19 mouse cellular contexts compared by ENCODE assay signal in the genomic region with DNA sequence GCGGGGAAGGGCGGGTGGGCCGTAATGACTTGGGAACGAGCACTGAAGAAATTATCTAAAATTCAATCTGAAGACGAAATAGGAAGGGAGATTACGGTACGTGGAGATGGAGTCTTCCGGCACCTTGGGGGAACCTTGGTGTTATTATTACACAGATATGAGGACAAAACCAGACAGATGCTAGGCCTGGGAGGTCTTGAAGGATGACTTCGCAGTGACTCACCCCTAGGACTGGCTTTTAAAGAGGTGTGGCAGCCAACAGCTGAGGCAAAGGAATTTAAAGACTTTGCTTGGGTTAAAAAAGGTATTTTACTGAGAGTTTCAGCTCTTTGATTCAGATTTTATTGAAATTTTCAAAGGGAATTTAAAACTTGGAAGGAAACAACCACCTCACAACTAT.
DNase-seq lines count a peak whose midpoint lies in the region; ATAC-seq and TF ChIP-seq lines count a peak whose summit lies in the region.
"Had no signal": no experiment of that assay in that cellular context is flagged by ENCODE, and none has a peak within 500 bp of the region (broad histone marks: within the 10 kb centered on the region; RNA-seq: fewer than 3 reads in every experiment).

No protein-coding gene starts in this region.

- no peaks in the 10 kb centered on the region for H3K27me3 ChIP-seq in Patski
- H3K27me3 ChIP-seq in limb, embryonic 14.5 days (ENCODE audit: control insufficient read depth, insufficient read depth, low read length), result no peaks in the 10 kb centered on the region
- no peaks in the 10 kb centered on the region for H3K27me3 ChIP-seq in forebrain, embryonic 11.5 days (ENCODE audit: control insufficient read depth, insufficient read depth, low read length)
- H3K27me3 ChIP-seq: embryonic facial prominence, embryonic 13.5 days; forebrain, embryonic 15.5 days; heart, embryonic 12.5 days; hindbrain, embryonic 15.5 days had no signal

- TF ChIP-seq POLR2A in limb, embryonic 14.5 days (IDR thresholded peaks at IDR 0.05; ENCODE audit: borderline replicate concordance, extremely low read depth, insufficient read depth, insufficient read length), result no peak

- CTCF ChIA-PET in Patski (lab: Charles Lee), result no interaction called here

- H3K4me2 ChIP-seq in limb, embryonic 14.5 days (replicated peaks; ENCODE audit: low read depth, low read length, severe bottlenecking), result no peak overlapping the region
- H3K4me2 ChIP-seq in forebrain, embryonic 11.5 days (ENCODE audit: low read depth, low read length, severe bottlenecking), result no peak overlapping the region
- H3K4me2 ChIP-seq: embryonic facial prominence, embryonic 13.5 days; forebrain, embryonic 15.5 days; heart, embryonic 12.5 days; hindbrain, embryonic 15.5 days had no signal

- no peak overlapping the region for H3K9ac ChIP-seq in limb, embryonic 14.5 days (ENCODE audit: low read depth, low read length, severe bottlenecking)
- H3K9ac ChIP-seq in forebrain, embryonic 11.5 days (ENCODE audit: low read length), result no peak overlapping the region
- H3K9ac ChIP-seq: embryonic facial prominence, embryonic 13.5 days; forebrain, embryonic 15.5 days; heart, embryonic 12.5 days; hindbrain, embryonic 15.5 days had no signal

- in situ Hi-C loops in Patski (cut with MboI; ENCODE audit: low pct_unique_long_range_greater_than_20kb), result no loop called here

- no peak overlapping the region for H3K4me3 ChIP-seq in limb, embryonic 14.5 days (replicated peaks; ENCODE audit: low read length)
- no peak overlapping the region for H3K4me3 ChIP-seq in forebrain, embryonic 11.5 days (ENCODE audit: low read depth, low read length)
- H3K4me3 ChIP-seq: embryonic facial prominence, embryonic 13.5 days; forebrain, embryonic 10.5 days; forebrain, embryonic 15.5 days; heart, embryonic 12.5 days; hindbrain, embryonic 10.5 days; hindbrain, embryonic 15.5 days had no signal

- 73% methylated on average over 9 of the region's 9 CpGs for WGBS in limb, embryonic 14.5 days
- WGBS in forebrain, embryonic 11.5 days, result 92% methylated on average over 9 of the region's 9 CpGs

- peaks cover 10% of the 10 kb centered on the region; the same call in 1 of the 2 replicates for H3K4me1 ChIP-seq in limb, embryonic 14.5 days (ENCODE audit: control insufficient read depth, insufficient read depth, low read length)
- H3K4me1 ChIP-seq in forebrain, embryonic 11.5 days (replicated peaks; ENCODE audit: control insufficient read depth, insufficient read depth, low read length), result no peaks in the 10 kb centered on the region
- H3K4me1 ChIP-seq: forebrain, embryonic 15.5 days; hindbrain, embryonic 15.5 days had no signal

- POLR2A ChIA-PET in Patski (lab: Charles Lee), result no interaction called here

- H3K27ac ChIP-seq in limb, embryonic 14.5 days (replicated peaks; ENCODE audit: low read depth, low read length), result no peak overlapping the region
- H3K27ac ChIP-seq in forebrain, embryonic 11.5 days (ENCODE audit: low read depth, low read length), result no peak overlapping the region
- H3K27ac ChIP-seq: embryonic facial prominence, embryonic 13.5 days; forebrain, embryonic 10.5 days; forebrain, embryonic 15.5 days; hindbrain, embryonic 10.5 days; hindbrain, embryonic 15.5 days had no signal

- no peaks in the 10 kb centered on the region for H3K9me3 ChIP-seq in limb, embryonic 14.5 days (ENCODE audit: control insufficient read depth, low read length)
- H3K9me3 ChIP-seq in forebrain, embryonic 11.5 days (ENCODE audit: control insufficient read depth, low read length), result no peaks in the 10 kb centered on the region
- H3K9me3 ChIP-seq: embryonic facial prominence, embryonic 13.5 days; forebrain, embryonic 10.5 days; forebrain, embryonic 15.5 days; hindbrain, embryonic 10.5 days; hindbrain, embryonic 15.5 days had no signal

- no peaks in the 10 kb centered on the region for H3K36me3 ChIP-seq in limb, embryonic 14.5 days (ENCODE audit: control insufficient read depth, insufficient read depth, low read length)
- H3K36me3 ChIP-seq in forebrain, embryonic 11.5 days (ENCODE audit: control insufficient read depth, insufficient read depth, low read length), result no peaks in the 10 kb centered on the region
- H3K36me3 ChIP-seq: embryonic facial prominence, embryonic 13.5 days; forebrain, embryonic 10.5 days; forebrain, embryonic 15.5 days; heart, embryonic 12.5 days; hindbrain, embryonic 10.5 days; hindbrain, embryonic 15.5 days had no signal

- TF ChIP-seq CTCF in Patski (IDR thresholded peaks at IDR 0.05), result no peak

- DNase-seq in 416B (ENCODE audit: low read depth) (peak; percentile 22), Patski (ENCODE audit: low read depth, low spot score) (peak; percentile 61)
- peak; percentile 27 for DNase-seq in limb, embryonic 14.5 days (ENCODE audit: low spot score)
- DNase-seq in cerebellum, postnatal 4 days (ENCODE audit: low spot score in 2 of 2), result no peak
- no peak for DNase-seq in forebrain, embryonic 11.5 days (ENCODE audit: low spot score)
- no peak for DNase-seq in heart, adult 11 months
- DNase-seq: adrenal gland, postnatal 14 days; cerebellum, adult 11-12 months; cerebellum, adult 9-10 months; cerebellum, postnatal 25 days; gastrocnemius, postnatal 14 days had no signal

- ATAC-seq in Patski, result peak; percentile 95
- ATAC-seq in limb, embryonic 14.5 days (ENCODE audit: low FRiP score, low read depth), result no peak
- ATAC-seq in forebrain, embryonic 11.5 days (replicated peaks; ENCODE audit: low FRiP score), result no peak
- ATAC-seq: activated CD4-positive, CD25-positive, alpha-beta regulatory T cell, adult 4 months; forebrain, embryonic 15.5 days; intestine, embryonic 16.5 days had no signal

Comparison
In these comparisons a context has a peak if more than half of its experiments do, and no peak if none do; other contexts are left out.
1. DNase-seq: peak in 416B (single experiment), Patski (single experiment) and limb, embryonic 14.5 days (single experiment); none in cerebellum, postnatal 4 days (0 of 2), forebrain, embryonic 11.5 days (single experiment) and heart, adult 11 months (single experiment).